Mouse (Mus musculus): ENCODE data around the gene Rcn3. TPM values are rescaled to one million over a fixed set of nuclear protein-coding genes. Genes with fewer than 3 reads are reported as not detected.
A peak's percentile ranks its signal among the peaks of the same experiment; 100 is the strongest.
"Not testable (repeated sequence)": the region's sequence is repeated elsewhere in the genome, so short reads cannot be mapped to it uniquely, and the experiment has no call there.

Rcn3 gene
- 112 and 116 TPM in 2 replicates for polyA plus RNA-seq (2012; rRNA removed)

DNA sequence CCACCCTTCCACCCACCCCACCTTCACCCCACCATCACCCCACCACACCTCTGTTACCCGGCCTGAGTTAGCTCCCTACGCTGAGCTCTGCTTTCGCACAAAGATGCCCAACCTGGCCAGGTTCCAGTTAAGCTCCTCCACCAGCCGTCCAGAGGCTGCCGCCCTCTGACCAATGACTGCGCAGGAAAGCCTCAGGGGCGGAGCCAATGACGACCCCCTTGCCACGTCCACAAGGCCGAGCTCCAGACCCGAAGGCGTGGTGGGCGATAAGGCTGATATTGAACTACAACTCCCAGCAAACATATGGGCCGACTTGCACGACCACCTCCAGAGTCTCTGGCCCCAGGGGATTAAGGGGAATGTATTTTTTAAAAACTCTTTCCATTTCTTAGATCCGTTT is at the start of gene Rcn3:
TSS of gene Rcn3 (minus strand) at position 174 of the 400 bp plus-strand sequence.
- DNase-seq (ENCODE audit: low read depth): no peak

DNA sequence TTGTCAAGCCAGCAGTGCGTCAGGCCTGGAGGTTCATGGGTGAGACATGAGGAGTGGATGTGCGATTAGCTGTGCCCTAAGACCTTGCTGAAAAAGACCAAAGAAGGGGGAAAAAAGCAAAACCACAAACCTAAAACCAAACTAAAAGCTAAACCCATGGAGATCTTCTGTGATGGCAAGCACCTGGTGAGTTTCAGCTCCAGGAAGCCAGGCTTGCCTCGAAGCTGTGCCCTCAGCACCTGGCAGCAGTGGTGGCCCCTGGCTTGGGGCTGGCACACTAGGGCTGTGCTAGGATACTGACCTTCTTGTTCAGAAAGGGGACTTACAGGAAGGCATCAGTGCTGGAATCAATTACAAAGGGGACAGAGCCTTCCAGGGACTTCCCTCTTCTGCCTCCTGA is 49.3 kb upstream of the Rcn3 start:
- no peak for DNase-seq (ENCODE audit: low read depth)

DNA sequence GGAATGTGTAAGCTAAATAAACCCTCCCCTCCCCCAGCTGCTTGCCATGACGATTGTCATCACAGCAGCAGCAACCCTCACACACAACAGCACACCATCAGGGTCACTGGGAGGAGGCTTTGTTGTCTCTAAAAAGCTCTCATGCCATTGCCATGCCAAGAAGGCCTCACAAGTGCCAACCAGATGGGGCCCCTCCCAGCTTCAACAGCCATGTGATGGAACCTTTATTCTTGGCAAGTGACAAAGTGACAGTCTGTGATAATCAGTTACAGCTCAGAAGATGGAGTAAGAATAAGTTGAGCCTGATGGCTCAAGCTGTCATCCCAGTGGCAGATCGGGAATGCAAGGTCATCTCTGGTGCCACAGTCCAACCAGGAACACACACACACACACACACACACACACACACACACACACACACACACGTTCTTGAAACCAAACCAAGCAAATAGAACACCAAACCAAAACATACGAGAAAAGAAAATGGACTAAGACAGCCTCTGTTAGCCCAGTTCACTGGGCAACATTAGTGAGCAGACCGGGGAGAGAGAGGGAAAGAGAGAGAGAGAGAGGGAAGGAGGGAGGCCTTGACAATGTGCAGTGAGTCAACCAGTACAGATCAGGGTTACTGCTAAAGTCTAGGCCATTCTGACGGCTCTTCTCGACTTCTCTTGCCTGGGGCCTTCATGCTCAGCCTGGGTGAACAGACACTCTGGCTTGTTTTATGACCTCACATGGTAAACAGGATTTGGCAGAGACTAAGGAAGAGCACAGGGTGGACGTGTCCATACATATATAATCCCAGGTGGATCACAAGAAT is 48.1 kb upstream of the Rcn3 start:
- DNase-seq (ENCODE audit: low read depth): no peak

DNA sequence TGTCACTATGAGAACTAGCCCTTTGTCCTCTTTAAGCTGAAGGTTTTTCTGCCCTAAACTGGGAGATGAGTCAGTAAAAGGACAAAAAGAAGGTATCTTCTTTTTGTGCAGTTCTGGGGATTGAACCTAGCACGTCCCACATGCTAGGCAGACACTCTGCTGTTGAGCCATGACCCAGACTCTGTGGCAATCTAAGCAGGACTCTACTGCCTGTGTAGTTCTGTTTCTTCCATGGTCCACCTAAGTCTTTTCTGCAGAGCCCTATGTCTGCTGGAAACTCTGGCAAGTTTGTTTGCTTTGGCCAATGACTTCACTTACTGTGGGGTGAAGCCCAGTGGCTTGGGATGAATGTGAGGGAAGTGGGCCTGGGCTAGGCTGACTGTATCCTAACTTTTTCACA is 46.4 kb upstream of the Rcn3 start:
- DNase-seq (ENCODE audit: low read depth): no peak

DNA sequence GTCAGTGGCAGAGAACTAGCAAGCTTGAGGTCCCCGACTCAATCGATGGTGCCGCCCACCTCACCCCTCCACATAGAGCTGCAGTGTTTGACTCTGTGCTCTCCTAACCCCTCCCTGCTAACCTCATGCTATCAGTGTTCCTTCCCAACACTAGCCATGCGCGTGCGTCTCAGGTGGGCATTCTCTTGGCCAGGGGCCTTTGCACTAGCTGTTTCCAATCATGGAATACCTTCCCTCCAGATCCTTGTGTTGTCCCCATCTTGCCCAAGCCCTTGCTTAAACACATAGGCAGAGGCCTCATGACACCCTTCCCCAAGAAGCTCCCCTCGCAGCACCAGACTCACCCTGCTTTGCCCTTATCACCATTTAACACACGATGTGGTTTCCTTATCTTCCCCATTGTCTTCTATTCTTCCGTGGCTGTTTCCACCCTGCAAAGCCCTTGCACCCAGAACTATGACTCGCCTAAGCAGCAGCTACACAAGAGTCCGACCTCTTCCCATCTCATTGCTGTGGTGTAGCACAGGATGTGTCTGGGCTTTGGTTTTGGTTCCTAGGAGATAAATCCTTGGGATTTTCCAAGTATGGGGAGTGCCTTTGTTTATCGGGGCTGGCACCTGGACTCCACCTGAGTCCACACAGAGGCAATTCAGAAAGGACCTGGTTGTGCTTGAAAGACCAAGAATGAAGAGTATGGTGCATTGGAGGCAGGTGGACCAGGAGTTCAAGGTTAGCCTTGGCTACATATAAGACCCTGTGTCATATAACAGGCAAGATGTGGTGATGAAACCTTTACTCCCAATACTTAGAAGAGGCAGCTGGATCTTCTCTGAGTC is 45.4 kb upstream of the Rcn3 start:
- no peak for DNase-seq (ENCODE audit: low read depth)

DNA sequence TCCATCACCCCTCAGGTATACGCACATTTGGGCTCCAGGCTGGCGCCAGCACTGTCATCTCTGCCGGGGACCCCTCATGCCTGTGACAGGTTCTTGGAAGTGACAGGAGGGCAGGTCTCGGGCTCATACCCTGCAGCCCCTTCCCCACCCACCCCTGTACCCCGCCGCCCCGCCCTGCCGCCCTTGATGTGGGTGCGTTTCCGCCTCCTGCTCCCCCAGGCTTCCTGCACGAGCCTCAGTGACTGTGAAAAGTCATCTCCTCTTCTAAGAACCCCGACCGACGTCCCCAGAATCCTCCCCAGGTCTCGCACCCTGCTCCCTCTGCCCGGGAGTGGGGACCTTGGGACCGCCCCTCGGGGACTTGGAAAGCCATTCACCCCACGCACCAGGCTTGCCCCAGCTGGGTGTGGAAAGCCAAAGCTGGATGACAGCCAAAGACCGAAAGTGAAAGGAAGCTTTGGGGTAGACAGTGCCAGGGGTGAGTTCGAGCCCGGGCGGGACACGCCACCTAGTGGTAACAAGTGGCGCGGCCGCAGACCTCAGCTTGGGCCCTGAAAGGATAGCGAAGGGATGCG is 44.1 kb upstream of the Rcn3 start, which contains the start of the genes Gm45713 and Flt3l:
TSS of gene Gm45713 (minus strand) at position 239 of the 575 bp plus-strand sequence.
TSS of gene Flt3l (minus strand) at position 440 of the 575 bp plus-strand sequence.
- DNase-seq (ENCODE audit: low read depth): no peak

DNA sequence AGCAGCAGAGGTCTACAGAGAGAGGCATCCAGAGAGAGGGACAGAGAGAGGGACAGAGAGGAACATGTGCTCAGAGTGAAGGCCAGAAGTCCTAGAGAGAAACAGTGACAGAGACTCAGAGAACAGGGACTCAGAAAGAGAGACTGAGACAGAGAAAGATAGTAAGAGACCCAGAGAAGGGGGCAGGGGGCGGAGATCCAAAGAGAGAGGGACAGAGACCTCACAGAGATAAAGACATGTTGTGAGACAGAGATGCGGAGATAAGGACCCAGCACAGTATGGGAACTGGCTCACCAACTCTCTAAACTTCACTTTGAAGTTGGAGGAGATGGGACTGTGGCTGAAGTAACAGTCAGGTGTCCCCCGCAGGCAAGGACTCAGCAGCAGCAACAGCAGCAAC is 43.3 kb upstream of the Rcn3 start:
- no peak for DNase-seq (ENCODE audit: low read depth)

DNA sequence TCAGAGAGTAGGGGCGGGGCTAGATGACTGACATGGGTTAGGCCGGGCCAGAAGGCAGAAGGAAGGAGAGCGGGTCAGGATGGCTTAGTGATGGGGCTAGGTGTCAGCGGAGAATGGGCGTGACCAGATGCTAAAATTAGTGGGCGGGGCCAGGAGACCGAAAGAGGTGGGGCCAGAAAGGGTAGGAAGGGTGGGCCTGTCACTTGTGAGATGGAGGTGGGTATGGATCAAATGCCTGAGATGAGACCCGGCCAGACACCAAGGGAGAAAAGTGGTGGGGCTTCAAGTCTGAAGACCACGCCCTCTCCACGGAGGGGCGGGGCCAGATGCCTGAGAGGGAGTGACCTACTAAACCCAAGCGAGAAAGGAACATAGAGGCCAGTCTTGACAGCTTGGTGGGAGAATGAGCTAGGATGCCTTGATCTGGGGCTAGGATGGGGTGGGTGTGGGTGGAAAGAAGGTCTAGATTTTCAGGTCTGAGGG is 42.6 kb upstream of the Rcn3 start:
- no peak for DNase-seq (ENCODE audit: low read depth)

DNA sequence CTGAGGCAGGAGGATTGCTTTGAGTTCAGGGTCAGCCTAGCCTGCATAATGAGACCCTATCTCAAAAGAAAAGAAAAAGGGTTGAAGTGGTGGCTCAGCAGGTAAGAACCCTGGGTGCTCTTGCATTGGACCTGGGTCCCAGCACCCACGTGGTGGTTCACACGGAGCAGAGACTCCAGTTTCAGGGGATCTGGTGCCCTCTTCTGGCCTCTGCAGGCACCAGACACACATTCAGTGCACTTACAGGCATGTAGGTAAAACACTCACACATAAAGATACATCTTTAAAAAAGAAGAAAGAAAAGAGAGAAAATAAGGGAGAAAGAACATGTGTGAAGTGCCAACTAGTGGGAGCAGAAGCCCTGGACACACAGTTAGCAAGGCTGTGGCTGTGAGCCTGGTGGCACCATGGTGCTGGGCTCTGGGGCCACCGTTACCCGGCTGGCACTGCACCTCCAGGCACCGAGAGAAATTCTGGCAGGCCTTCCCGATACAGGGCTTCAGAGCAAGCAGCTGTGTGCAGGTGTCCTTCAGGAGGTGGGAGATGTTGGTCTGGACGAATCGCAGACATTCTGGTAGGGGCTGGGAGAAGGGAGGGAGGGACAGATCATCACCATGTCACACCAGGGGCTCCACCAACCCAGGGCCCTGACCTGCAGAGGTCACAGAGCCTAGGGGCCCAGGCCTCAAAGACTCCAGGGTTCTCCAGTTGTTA is 41.6 kb upstream of the Rcn3 start:
- no peak for DNase-seq (ENCODE audit: low read depth)

DNA sequence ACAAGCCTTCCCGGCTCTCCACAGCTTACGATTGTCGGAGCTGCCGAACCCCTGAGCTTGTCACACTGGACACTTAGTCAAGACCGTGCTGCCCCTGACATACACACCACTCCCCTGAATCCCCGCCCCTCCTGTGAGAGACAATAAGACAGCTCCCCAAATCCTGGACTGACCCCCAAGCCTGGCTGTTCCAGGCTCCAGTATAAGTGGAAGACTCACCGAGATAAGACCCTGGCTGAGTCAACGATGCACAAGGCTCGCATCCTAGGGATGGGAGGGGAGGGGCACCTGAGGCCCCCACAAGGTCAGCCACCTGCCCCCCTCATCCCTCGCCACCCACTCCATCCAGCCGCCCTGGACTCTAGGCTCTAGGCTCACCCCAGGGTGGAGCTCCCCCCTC is 39.8 kb upstream of the Rcn3 start:
- DNase-seq (ENCODE audit: low read depth): no peak

DNA sequence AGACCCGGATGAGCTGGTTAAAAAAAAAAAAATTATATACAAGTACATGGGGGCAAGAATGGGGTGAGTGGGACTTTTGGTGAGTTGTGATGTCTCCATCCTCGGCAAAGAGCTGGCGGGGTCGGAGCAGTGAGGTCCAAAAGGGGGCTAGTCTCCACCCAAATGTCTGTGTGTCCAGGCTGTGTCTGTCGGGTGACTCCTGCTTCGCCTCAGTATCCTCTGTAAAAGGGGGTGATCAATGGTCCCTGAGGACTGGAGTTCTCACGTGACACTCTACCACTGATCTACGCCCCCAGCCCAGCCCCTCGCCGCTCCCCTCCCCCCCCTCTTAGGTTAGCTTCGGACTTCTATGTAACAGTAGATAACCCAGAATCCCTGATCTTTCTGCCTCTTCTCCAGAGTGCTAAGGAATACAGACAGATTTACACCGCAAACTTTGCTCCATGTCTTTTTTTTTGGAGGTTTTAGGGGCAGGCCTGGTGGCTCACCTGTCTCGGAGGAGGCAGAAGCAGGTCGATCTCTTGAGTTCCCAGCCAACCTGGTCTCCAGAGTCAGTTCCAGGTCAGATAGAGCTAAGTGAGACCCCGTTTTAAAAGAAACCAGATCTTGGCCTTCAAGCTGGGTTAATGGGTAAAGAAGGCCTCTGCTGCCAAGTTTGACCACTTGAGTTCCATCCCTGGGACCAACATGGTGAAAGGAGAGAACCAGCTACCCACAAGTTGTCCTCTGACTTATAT is 37.9 kb upstream of the Rcn3 start:
- no peak for DNase-seq (ENCODE audit: low read depth)

DNA sequence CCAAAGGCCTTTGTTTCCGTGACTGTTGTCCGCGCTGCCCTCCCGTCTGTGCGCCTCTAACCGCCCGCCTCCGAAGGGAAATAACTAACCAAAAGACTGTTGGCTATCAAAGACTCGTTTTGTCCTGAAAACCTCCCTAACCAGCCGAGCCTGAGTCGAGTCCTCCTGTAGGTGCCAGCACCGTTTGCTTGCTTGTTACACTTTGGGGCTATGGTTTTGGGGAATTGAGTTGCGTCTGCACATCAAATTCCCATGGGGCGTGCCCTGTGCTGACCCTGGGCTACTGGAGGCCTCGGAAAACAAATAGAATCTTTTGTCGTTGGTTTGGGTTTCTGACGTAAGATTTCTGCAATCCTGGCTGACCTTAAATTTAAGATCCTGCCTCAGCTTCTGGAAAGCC is 37.3 kb upstream of the Rcn3 start:
- DNase-seq (ENCODE audit: low read depth): no peak

DNA sequence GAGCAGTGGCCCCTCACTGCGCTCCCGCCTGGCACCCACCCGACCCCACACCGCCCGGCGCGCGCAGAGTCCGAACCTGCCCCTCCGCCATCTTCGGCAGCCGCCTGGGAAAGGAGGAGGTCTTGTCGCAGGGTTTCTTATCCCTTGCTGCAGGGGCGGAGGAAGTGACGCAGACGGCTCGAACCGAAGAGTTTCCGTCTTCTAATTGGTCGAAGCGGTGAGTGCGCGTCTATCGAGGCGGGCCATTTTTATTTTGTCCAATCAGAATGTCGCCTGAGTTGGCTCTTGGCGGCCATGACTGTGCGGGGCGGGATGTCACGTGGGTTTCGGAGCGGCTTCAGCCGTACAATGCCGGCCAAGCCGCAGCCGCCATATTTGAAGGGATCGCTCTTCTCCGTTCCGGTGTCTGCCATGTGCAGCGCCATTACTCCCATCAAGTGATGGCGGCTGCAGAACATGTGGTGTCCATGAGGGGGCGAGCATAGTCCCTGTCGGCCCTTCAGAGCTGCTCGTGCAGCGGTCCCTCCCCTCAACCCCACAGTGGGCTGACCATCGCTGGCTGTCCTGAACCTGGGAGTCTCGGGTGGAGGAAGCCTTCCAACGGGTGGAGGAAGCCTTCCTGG is 36.7 kb upstream of the Rcn3 start, which contains the start of gene Rpl13a:
TSS of gene Rpl13a (minus strand) at position 138 of the 623 bp plus-strand sequence.
- peak; percentile 92 for DNase-seq (ENCODE audit: low read depth)

DNA sequence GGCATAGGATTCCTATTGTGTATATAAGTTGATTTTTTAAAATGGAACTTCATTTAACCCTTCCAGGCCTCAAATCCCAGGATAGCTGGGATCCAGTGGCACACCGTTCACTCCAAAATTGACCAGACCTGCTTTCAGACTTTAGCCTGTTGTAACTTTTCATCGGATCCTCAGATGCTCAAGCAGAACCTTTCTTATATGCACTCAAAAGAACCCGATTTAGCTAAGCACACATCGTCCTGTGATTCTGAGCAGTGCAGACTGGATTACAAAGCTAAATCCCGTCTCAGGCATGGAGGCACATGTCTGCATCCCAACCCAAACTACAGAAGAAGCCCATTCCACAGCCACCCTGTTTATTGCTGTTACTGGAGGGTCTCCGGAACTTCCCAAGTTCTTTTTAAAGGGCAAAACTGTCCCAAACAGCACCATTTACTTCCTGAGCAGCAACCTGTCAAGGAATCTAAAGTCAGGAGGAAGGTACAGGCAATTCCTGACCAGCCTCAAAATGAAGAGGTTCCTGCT is 35.7 kb upstream of the Rcn3 start:
- no peak for DNase-seq (ENCODE audit: low read depth)

DNA sequence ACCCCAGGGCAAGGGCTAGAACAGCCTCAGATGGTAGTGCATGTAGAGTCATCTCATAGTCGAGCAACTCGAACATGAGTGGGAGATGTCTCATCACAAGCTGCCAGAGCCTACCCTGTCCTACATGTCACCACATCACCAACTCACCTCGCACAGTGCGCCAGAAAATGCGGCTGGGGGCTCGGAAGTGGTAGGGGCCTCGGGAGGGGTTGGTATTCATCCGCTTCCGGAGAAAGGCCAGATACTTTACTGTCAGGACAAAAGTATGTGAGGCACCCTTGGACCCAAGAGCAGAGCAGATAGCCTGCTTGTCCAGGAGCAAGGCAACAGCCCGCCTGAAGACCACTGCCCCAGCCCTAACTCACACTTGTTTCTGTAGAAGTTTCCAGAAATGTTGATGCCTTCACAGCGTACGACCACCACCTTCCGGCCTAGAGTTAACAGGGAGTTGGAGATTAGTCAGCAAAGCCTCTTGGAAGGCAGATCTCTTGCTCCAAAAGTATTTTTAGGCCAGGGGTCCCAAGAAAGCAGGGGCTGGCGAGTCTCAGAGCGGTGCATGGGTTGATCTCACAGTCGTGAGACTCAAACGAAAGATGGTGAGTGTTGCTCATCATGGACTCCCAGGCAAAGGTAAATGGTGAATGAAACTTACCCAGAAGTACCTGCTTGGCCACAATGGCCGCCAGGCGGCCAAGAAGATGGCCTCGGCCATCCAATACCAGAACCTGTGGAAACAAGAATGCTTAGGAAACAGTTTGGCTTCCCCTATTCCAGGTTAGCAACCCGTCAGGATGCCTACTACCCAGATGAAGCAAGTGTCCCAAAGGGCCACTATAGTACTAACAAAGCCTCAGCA is 35.1 kb upstream of the Rcn3 start:
- no peak for DNase-seq (ENCODE audit: low read depth)

DNA sequence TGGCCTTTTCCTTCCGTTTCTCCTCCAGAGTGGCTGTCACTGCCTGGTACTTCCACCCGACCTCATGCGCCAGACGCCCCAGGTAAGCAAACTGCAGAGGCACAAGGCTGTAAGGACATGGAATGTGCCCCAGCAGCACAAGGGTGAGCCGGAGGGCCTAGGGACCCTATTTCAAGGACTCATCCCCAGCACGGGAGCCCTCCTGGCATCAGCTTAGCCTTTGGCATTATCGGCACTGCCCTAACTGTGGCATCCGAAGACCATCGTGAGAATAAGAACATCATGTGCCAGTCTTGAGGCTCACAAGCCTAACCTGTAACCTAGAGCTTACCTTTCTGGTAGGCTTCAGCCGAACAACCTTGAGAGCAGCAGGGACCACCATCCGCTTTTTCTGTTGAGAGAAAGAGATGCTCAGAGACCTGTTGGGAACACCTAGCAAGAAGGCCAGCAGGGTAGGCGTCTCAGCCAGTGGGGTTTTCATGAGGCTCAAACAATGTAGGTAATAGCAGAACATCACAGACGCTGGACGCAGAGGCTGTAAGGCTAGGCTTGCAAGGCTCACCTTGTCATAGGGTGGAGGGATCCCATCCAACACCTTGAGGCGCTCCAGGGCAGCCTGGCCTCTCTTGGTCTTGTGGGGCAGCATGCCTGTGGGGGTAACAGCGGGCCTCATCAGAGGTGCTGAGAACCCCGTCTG is 34.3 kb upstream of the Rcn3 start:
- DNase-seq (ENCODE audit: low read depth): no peak

DNA sequence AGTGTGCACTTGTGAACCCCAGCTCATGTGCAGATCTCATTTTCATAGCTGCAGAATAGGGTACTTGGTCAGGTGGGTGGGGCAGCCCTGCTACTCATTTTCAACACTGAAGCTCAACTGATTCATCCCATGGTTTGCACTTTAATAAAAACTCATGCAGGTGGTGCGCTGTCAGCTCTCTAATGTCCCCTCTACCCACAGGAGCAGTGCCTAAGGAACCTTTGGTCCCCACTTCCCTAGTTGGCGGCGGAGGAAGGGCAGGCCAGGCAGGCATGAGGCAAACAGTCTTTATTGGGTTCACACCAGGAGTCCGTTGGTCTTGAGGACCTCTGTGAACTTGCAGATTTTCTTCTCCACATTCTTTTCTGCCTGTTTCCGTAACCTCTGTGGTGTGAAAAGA is 33.6 kb upstream of the Rcn3 start:
- DNase-seq (ENCODE audit: low read depth): not testable (repeated sequence)

DNA sequence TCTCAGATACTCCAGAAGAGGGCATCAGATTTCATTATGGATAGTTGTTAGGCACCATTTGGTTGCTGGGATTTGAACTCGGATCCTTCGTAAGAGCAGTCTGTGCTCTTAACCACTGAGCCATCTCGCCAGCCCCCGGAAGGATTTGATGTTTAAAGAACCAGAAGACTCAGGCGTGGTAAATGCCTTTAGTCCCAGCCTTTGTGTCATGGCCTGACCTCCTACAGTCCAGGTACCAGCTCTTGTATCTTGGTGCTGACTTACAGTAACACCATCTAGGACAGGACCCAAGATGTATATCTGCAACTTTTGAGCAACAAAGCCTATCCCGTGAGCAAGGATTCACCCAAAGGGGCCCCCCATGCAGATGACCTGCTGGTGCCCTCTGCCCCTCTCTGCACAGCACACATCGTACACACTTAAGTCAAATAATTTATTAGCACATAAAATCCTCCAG is 33.2 kb upstream of the Rcn3 start:
- DNase-seq (ENCODE audit: low read depth): no peak

Measured in gonadal fat pad, adult 2 months (tissue).